Mouse (Mus musculus) kidney, adult 9 months (tissue): ENCODE results near the gene Sox18.

Experiments used
- DNase-seq: peaks from one replicate; pipeline ENCODE4 v3.0.0; 2022

Sox18 gene

GRCm38 (mm10) chr2:181679951-181680715 lies 8.7 kb upstream of the Sox18 start, which contains the start of gene Tcea2:
Tcea2 (plus strand) TSS chr2:181680310.
- DNase-seq = peak; percentile 81

GRCm38 (mm10) chr2:181678780-181679179 lies 7.3 kb upstream of the Sox18 start:
- peak; percentile 92 for DNase-seq

- DNase-seq = peak; percentile 52
Measured at GRCm38 (mm10) chr2:181677755-181678098, 6.3 kb upstream of the Sox18 start.

- peak; percentile 69 for DNase-seq
Measured at GRCm38 (mm10) chr2:181677096-181677754, 5.8 kb upstream of the Sox18 start.

GRCm38 (mm10) chr2:181676424-181676823 lies 5.0 kb upstream of the Sox18 start:
- DNase-seq = no peak

GRCm38 (mm10) chr2:181675454-181675853 lies 4.0 kb upstream of the Sox18 start:
- DNase-seq = peak; percentile 81

- no peak for DNase-seq
Measured at GRCm38 (mm10) chr2:181674934-181675333, 3.5 kb upstream of the Sox18 start.

- no peak for DNase-seq
Measured at GRCm38 (mm10) chr2:181673501-181673900, 2.1 kb upstream of the Sox18 start.

GRCm38 (mm10) chr2:181671984-181672383 lies 544 bp upstream of the Sox18 start:
- no peak for DNase-seq

GRCm38 (mm10) chr2:181670913-181671311 lies 528 bp downstream of the Sox18 start:
- no peak for DNase-seq

GRCm38 (mm10) chr2:181670285-181670912 lies 1.0 kb downstream of the Sox18 start:
- DNase-seq = no peak

GRCm38 (mm10) chr2:181663298-181663630 lies 8.2 kb downstream of the Sox18 start:
- DNase-seq = peak; percentile 67

GRCm38 (mm10) chr2:181662620-181663297 lies 8.7 kb downstream of the Sox18 start:
- DNase-seq = peak; percentile 64

- DNase-seq = peak; percentile 93
Measured at GRCm38 (mm10) chr2:181659609-181660055, 11.8 kb downstream of the Sox18 start.

GRCm38 (mm10) chr2:181658930-181659555 lies 12.4 kb downstream of the Sox18 start:
- DNase-seq = peak; percentile 70

GRCm38 (mm10) chr2:181658528-181658927 lies 12.9 kb downstream of the Sox18 start:
- DNase-seq = no peak

- DNase-seq = no peak
Measured at GRCm38 (mm10) chr2:181657441-181657840, 14.0 kb downstream of the Sox18 start.

- no peak for DNase-seq
Measured at GRCm38 (mm10) chr2:181656734-181657133, 14.7 kb downstream of the Sox18 start, which contains the start of gene Gm29797. Gm29797 (plus strand) TSS chr2:181657034.

- DNase-seq = no peak
Measured at GRCm38 (mm10) chr2:181653523-181653922, 17.9 kb downstream of the Sox18 start.

- no peak for DNase-seq
Measured at GRCm38 (mm10) chr2:181653065-181653464, 18.4 kb downstream of the Sox18 start.

GRCm38 (mm10) chr2:181648926-181649325 lies 22.5 kb downstream of the Sox18 start:
- no peak for DNase-seq

- no peak for DNase-seq
Measured at GRCm38 (mm10) chr2:181646626-181647472, 24.6 kb downstream of the Sox18 start.
